Mouse (Mus musculus): Measurements from ENCODE around the gene Ttyh3. TPM values are rescaled to one million over a fixed set of nuclear protein-coding genes. Genes with fewer than 3 reads are reported as not detected.
A peak's percentile ranks its signal among the peaks of the same experiment; 100 is the strongest.

The Ttyh3 gene
- total RNA-seq (2014; fragmentation: Nextera tagmentation) = 68.7 and 71.0 TPM in 2 replicates
- total RNA-seq (2017) = 8.0 and 9.8 TPM in 2 replicates
- polyA plus RNA-seq (2012) = 99.4 and 100 TPM in 2 replicates

GRCm38 (mm10) chr5:140648519-140649100, at the start of gene Ttyh3:
TSS of gene Ttyh3 (minus strand) at chr5:140649031.
- peak; percentile 50 for DNase-seq (ENCODE audit: low spot score)
- Histone ChIP-seq H3K4me3 (ENCODE audit: low read depth, low read length) (peak within 1 kb of the TSS; percentile 82), H3K36me3 (replicated peaks) (peaks cover 17% of the 10 kb centered on the region), H3K27me3 (ENCODE audit: insufficient read depth, low read length) (peaks cover 52% of the 10 kb centered on the region), H3K9me3 (replicated peaks) (no peaks in the 10 kb centered on the region), H3K4me1 (ENCODE audit: insufficient read depth, low read depth, low read length) (peaks cover 62% of the 10 kb centered on the region)
- TF ChIP-seq TAL1 (conservative IDR thresholded peaks at IDR 0.05; ENCODE audit: low read depth, low read length) = no peak
- TF ChIP-seq POLR2AphosphoS5 (IDR thresholded peaks at IDR 0.05; ENCODE audit: insufficient replicate concordance, low read depth, low read length) = no peak
- TF ChIP-seq GATA1 (IDR thresholded peaks at IDR 0.05; ENCODE audit: borderline replicate concordance, low read length) = no peak
- TF ChIP-seq CTCF (IDR thresholded peaks at IDR 0.05; ENCODE audit: low read depth, low read length) = no peak
- no peak for TF ChIP-seq GATA2 (IDR thresholded peaks at IDR 0.05; ENCODE audit: borderline replicate concordance, low read depth, low read length)
- ATAC-seq (ENCODE audit: extremely low read depth, insufficient number of reproducible peaks, low FRiP score, poor library complexity, severe bottlenecking) = no peak

DNA sequence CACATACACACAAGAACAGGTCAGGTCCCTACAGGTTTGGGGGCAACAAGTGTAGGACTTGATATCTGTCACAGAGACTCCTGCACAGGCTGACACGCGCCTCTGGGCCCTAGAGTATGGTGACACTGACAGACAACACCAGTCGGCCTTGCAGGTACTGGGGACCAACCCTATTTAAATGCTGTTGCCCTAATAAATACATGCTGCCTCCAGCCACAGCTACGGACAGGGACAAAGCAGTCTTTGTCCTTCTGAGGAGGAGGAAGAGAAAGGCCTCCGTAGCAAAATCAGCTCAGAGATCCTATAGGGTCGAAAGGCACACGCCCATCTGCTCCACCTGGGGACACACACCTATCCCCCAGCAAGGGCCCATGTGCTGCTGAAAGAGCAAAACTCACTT, 47.2 kb upstream of the Ttyh3 start:
- DNase-seq (ENCODE audit: low spot score) (no peak), ATAC-seq (ENCODE audit: extremely low read depth, insufficient number of reproducible peaks, low FRiP score, poor library complexity, severe bottlenecking) (no peak)
- Histone ChIP-seq H3K36me3 (replicated peaks) (peaks cover 17% of the 10 kb centered on the region), H3K27me3 (ENCODE audit: insufficient read depth, low read length) (peaks cover 27% of the 10 kb centered on the region), H3K4me3 (ENCODE audit: low read depth, low read length) (no peak overlapping the region), H3K4me1 (ENCODE audit: insufficient read depth, low read depth, low read length) (no peaks in the 10 kb centered on the region), H3K9me3 (replicated peaks) (no peaks in the 10 kb centered on the region)
- no peak for TF ChIP-seq POLR2AphosphoS5 (IDR thresholded peaks at IDR 0.05; ENCODE audit: insufficient replicate concordance, low read depth, low read length)

DNA sequence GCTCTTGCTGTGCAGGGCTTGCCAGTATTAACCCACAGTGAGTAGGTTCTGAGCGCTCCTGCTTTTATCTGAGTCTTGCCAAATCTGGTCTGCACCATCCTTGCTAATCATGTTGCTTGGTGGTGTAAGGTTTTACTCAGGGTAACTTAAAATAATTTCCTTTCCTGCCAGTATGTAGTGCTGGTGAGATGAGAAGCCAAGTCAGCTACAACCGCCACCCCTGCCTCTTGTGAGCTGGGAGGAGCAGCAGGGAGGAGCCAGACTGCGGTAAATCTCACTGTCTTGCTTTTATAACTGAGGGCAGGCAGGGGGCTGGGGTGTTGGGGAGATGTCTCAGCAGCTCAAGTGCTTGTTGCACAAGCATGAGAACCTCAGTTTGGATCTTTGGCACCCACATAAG, 39.6 kb upstream of the Ttyh3 start:
- Histone ChIP-seq H3K27me3 (ENCODE audit: insufficient read depth, low read length) (peaks cover 25% of the 10 kb centered on the region), H3K4me3 (ENCODE audit: low read depth, low read length) (no peak overlapping the region), H3K4me1 (ENCODE audit: insufficient read depth, low read depth, low read length) (no peaks in the 10 kb centered on the region), H3K36me3 (replicated peaks) (peaks cover 7% of the 10 kb centered on the region), H3K9me3 (replicated peaks) (no peaks in the 10 kb centered on the region)
- DNase-seq (ENCODE audit: low spot score) (no peak), ATAC-seq (ENCODE audit: extremely low read depth, insufficient number of reproducible peaks, low FRiP score, poor library complexity, severe bottlenecking) (no peak)
- TF ChIP-seq CTCF (IDR thresholded peaks at IDR 0.05; ENCODE audit: low read depth, low read length) (no peak), GATA1 (IDR thresholded peaks at IDR 0.05; ENCODE audit: borderline replicate concordance, low read length) (no peak), POLR2AphosphoS5 (IDR thresholded peaks at IDR 0.05; ENCODE audit: insufficient replicate concordance, low read depth, low read length) (no peak), GATA2 (IDR thresholded peaks at IDR 0.05; ENCODE audit: borderline replicate concordance, low read depth, low read length) (no peak), TAL1 (conservative IDR thresholded peaks at IDR 0.05; ENCODE audit: low read depth, low read length) (no peak)

GRCm38 (mm10) chr5:140684343-140685148, 35.7 kb upstream of the Ttyh3 start:
- Histone ChIP-seq H3K9me3 (replicated peaks) (no peaks in the 10 kb centered on the region), H3K27me3 (ENCODE audit: insufficient read depth, low read length) (peaks cover 17% of the 10 kb centered on the region), H3K4me3 (ENCODE audit: low read depth, low read length) (no peak overlapping the region), H3K4me1 (ENCODE audit: insufficient read depth, low read depth, low read length) (peaks cover 4% of the 10 kb centered on the region; the same call in 1 of the 2 replicates), H3K36me3 (replicated peaks) (peaks cover 2% of the 10 kb centered on the region)
- TF ChIP-seq POLR2AphosphoS5 (IDR thresholded peaks at IDR 0.05; ENCODE audit: insufficient replicate concordance, low read depth, low read length) = no peak
- TF ChIP-seq GATA1 (IDR thresholded peaks at IDR 0.05; ENCODE audit: borderline replicate concordance, low read length) = no peak
- peak; percentile 84; the same call in 1 of the 2 replicates for TF ChIP-seq CTCF (IDR thresholded peaks at IDR 0.05; ENCODE audit: low read depth, low read length)
- ATAC-seq (ENCODE audit: extremely low read depth, insufficient number of reproducible peaks, low FRiP score, poor library complexity, severe bottlenecking) (peak; percentile 38), DNase-seq (ENCODE audit: low spot score) (peak; percentile 56)

GRCm38 (mm10) chr5:140682113-140682512, 33.3 kb upstream of the Ttyh3 start:
- Histone ChIP-seq H3K9me3 (replicated peaks) (no peaks in the 10 kb centered on the region), H3K4me1 (ENCODE audit: insufficient read depth, low read depth, low read length) (peaks cover 4% of the 10 kb centered on the region), H3K4me3 (ENCODE audit: low read depth, low read length) (no peak overlapping the region), H3K27me3 (ENCODE audit: insufficient read depth, low read length) (peaks cover 19% of the 10 kb centered on the region), H3K36me3 (replicated peaks) (no peaks in the 10 kb centered on the region)
- no peak for DNase-seq (ENCODE audit: low spot score)
- ATAC-seq (ENCODE audit: extremely low read depth, insufficient number of reproducible peaks, low FRiP score, poor library complexity, severe bottlenecking) = no peak
- no peak for TF ChIP-seq CTCF (IDR thresholded peaks at IDR 0.05; ENCODE audit: low read depth, low read length)
- no peak for TF ChIP-seq TAL1 (conservative IDR thresholded peaks at IDR 0.05; ENCODE audit: low read depth, low read length)
- TF ChIP-seq GATA1 (IDR thresholded peaks at IDR 0.05; ENCODE audit: borderline replicate concordance, low read length) = no peak
- TF ChIP-seq POLR2AphosphoS5 (IDR thresholded peaks at IDR 0.05; ENCODE audit: insufficient replicate concordance, low read depth, low read length) = no peak
- no peak for TF ChIP-seq GATA2 (IDR thresholded peaks at IDR 0.05; ENCODE audit: borderline replicate concordance, low read depth, low read length)

DNA sequence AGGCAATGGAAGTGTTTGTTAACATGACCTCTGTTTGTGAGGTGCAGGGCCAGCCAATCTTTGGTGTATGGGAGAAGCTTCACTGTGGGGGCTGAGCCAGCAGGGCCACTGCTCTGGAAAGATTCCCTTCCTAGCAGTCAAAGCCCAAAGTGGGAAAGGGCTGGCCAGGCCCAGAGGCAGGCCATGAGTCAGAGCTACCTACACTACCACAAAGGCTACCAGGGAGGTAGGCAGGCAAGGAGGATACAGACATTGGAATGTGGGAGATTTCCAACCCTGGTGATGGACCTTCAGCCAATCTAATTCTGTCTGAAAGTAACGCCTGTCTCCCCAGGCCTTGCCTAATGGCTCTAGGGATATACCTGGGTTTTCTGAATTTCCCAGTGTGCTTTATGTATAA, 32.1 kb upstream of the Ttyh3 start:
- Histone ChIP-seq H3K4me1 (ENCODE audit: insufficient read depth, low read depth, low read length) (peaks cover 4% of the 10 kb centered on the region), H3K27me3 (ENCODE audit: insufficient read depth, low read length) (peaks cover 16% of the 10 kb centered on the region), H3K9me3 (replicated peaks) (no peaks in the 10 kb centered on the region), H3K4me3 (ENCODE audit: low read depth, low read length) (no peak overlapping the region), H3K36me3 (replicated peaks) (no peaks in the 10 kb centered on the region)
- no peak for TF ChIP-seq GATA1 (IDR thresholded peaks at IDR 0.05; ENCODE audit: borderline replicate concordance, low read length)
- DNase-seq (ENCODE audit: low spot score) (no peak), ATAC-seq (ENCODE audit: extremely low read depth, insufficient number of reproducible peaks, low FRiP score, poor library complexity, severe bottlenecking) (no peak)
